Mouse (Mus musculus) stomach, embryonic 15.5 days (tissue): ENCODE results near the gene Foxp1. TPM values are rescaled to one million over a fixed set of nuclear protein-coding genes. Genes with fewer than 3 reads are reported as not detected.

ENCODE experiments used
- ATAC-seq: fragments of 200-750 bp; cut with Nextera tagmentation; 2 replicates; pipeline ENCODE4 v1.8.0; 2017; ENCODE audit warnings: low read depth, moderate number of reproducible peaks, moderate TSS enrichment; ENCODE audit not compliant: insufficient read depth, low FRiP score
- H3K27ac ChIP-seq: fragments of 300-500 bp; sonication (generic); 2 replicates; pipeline ENCODE4 v1.5.1; 2015; ENCODE audit warnings: mild to moderate bottlenecking, inconsistent platforms
- H3K27me3 ChIP-seq: fragments of 300-500 bp; sonication (generic); replicated peaks from 2 replicates; pipeline ENCODE4 v1.6.1; 2015; ENCODE audit warnings: inconsistent platforms
- H3K36me3 ChIP-seq: fragments of 300-500 bp; sonication (generic); 2 replicates; pipeline ENCODE4 v1.6.1; 2015; ENCODE audit warnings: inconsistent platforms
- H3K4me1 ChIP-seq: fragments of 300-500 bp; sonication (generic); 2 replicates; pipeline ENCODE4 v1.6.1; 2015; ENCODE audit warnings: inconsistent platforms
- H3K4me2 ChIP-seq: fragments of 300-500 bp; sonication (generic); 2 replicates; pipeline ENCODE4 v1.6.1; 2015; ENCODE audit warnings: mild to moderate bottlenecking, inconsistent platforms
- H3K4me3 ChIP-seq: fragments of 300-500 bp; sonication (generic); replicated peaks from 2 replicates; pipeline ENCODE4 v1.5.1; 2015; ENCODE audit warnings: inconsistent platforms
- H3K9ac ChIP-seq: fragments of 300-500 bp; sonication (generic); 2 replicates; pipeline ENCODE4 v1.6.1; 2015; ENCODE audit warnings: inconsistent platforms
- H3K9me3 ChIP-seq: fragments of 300-500 bp; sonication (generic); 2 replicates; pipeline ENCODE4 v1.6.1; 2016; ENCODE audit warnings: inconsistent platforms
- WGBS: fragments of 180-500 bp; shearing (Covaris S2); methylation state at CpG from one replicate; pipeline ENCODE4 v1.1.7; 2015; 5-methylcytosine and 5-hydroxymethylcytosine counted together
- polyA plus RNA-seq: library from polyadenylated mRNA; unstranded; fragments of >200 nt; fragmentation: Nextera tagmentation; extraction: Ambion mirVana; gene quantifications from 2 replicates; pipeline ENCODE4 v1.2.1, GENCODE M21; 2015

The Foxp1 gene
- polyA plus RNA-seq, 1 experiment from 2014 or later, result 105 TPM

DNA sequence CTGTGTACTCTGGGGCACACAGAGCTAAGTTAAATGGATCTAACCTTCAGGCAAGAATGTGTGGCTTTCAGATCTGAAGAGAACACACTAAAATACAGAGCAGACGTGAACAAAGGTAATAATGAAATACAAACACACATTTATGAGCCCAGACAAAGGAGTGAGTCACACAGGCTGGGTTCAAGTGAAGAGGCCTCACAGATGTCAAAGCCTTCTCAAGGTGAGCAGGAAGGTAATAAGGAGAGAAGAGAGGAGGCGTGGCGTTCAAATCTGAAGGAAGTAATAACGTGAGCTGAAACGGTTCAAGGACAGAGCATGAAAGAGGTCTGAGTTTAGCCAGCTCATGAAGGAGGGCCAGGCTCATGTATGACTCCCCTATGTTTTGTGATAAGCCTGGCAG is 301.4 kb downstream of the Foxp1 start:
- H3K9ac ChIP-seq, result no peak overlapping the region
- WGBS, result 79% methylated on average over 5 of the region's 5 CpGs
- H3K4me2 ChIP-seq, result no peak overlapping the region

DNA sequence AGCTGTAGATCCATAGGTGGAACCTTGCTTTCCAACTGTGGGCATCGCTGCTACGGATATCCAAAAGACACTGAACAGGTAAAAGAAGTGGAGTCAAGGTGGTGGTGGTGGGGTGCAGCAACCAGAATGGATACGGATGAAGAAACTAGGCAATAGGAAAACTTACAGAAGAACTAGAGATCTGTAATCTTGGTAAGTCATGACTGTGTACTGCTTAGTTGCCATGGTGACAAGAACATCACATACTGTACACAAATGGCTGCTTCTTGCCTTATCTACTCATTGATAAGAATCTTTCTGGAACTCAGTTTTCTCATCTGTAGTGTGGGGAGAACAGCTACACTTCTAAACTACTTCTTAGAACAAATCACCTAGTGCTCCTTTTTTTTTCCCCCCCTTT is 302.0 kb downstream of the Foxp1 start:
- no peaks in the 10 kb centered on the region for H3K36me3 ChIP-seq
- H3K9ac ChIP-seq, result no peak overlapping the region
- ATAC-seq, result no peak
- 89% methylated on average over 3 of the region's 3 CpGs for WGBS
- no peaks in the 10 kb centered on the region for H3K27me3 ChIP-seq
- H3K4me2 ChIP-seq, result no peak overlapping the region
- H3K4me1 ChIP-seq, result no peaks in the 10 kb centered on the region
- no peak overlapping the region for H3K27ac ChIP-seq
- H3K4me3 ChIP-seq, result no peak overlapping the region
- no peaks in the 10 kb centered on the region for H3K9me3 ChIP-seq

More for the DNA sequence above, 301.4 kb downstream of the Foxp1 start:
- ATAC-seq, result no peak
- Histone ChIP-seq H3K27me3 (no peaks in the 10 kb centered on the region), H3K4me3 (no peak overlapping the region), H3K36me3 (no peaks in the 10 kb centered on the region), H3K27ac (peak overlapping the region; percentile 17; the same call in 1 of the 2 replicates), H3K9me3 (no peaks in the 10 kb centered on the region), H3K4me1 (no peaks in the 10 kb centered on the region)

DNA sequence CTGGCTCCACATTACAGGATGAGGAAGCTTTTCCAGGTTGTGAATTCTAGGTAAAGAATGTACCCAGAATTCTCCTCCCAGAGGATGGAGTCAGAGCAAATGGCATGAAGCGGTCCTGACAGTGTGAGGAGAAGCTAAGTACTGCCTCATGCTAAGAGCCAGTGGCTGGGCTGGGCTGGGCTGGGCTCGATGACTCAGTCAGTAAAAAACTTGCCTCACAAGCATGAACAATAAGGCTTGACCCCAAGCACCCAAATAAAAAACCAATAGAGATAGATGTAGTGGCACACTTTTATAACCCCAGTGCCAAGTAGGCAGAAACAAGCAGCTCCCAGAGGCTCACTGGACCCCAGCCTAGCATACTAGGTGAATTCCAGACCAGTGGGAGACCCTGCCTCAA is 304.7 kb downstream of the Foxp1 start:
- Histone ChIP-seq H3K27me3 (no peaks in the 10 kb centered on the region), H3K27ac (no peak overlapping the region), H3K9ac (no peak overlapping the region), H3K4me3 (no peak overlapping the region), H3K36me3 (no peaks in the 10 kb centered on the region), H3K9me3 (no peaks in the 10 kb centered on the region), H3K4me1 (no peaks in the 10 kb centered on the region), H3K4me2 (no peak overlapping the region)
- WGBS, result 63% methylated on average over 2 of the region's 2 CpGs
- ATAC-seq, result 0 out of 2 replicates have a peak, but pooled peaks have one; percentile 31

GRCm38 (mm10) chr6:99217155-99217554 is 305.4 kb downstream of the Foxp1 start:
- Histone ChIP-seq H3K4me3 (no peak overlapping the region), H3K27me3 (no peaks in the 10 kb centered on the region), H3K9ac (no peak overlapping the region), H3K4me1 (no peaks in the 10 kb centered on the region), H3K27ac (no peak overlapping the region), H3K9me3 (no peaks in the 10 kb centered on the region), H3K36me3 (no peaks in the 10 kb centered on the region), H3K4me2 (no peak overlapping the region)
- WGBS, result 72% methylated on average over 6 of the region's 7 CpGs
- no peak for ATAC-seq

DNA sequence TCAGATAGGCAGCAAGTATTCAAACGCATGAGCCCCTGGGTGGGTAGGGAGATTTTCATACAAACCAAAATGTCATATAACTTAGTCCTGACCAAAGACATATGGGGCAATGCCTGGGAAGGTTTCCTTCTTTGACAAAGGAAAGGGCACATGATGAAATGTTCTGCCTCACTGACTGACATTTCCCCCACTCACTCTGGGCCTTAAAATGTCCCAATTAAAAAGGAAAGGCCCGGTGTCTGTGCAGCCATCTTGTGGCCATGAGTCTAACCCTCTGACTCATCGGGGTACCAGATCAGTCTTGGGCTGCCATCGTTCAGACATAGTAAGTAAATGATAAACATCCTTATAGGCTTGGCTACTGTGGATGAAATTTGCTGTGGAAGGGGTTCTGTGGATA is 310.1 kb downstream of the Foxp1 start:
- no peak for ATAC-seq

GRCm38 (mm10) chr6:99211663-99212333 is 310.7 kb downstream of the Foxp1 start:
- H3K9me3 ChIP-seq, result no peaks in the 10 kb centered on the region
- no peak overlapping the region for H3K4me3 ChIP-seq
- H3K27me3 ChIP-seq, result no peaks in the 10 kb centered on the region
- H3K27ac ChIP-seq, result no peak overlapping the region
- no peak overlapping the region for H3K4me2 ChIP-seq
- no peak overlapping the region for H3K9ac ChIP-seq
- ATAC-seq, result no peak
- peaks cover 4% of the 10 kb centered on the region; the same call in 1 of the 2 replicates for H3K4me1 ChIP-seq
- H3K36me3 ChIP-seq, result no peaks in the 10 kb centered on the region
- 71% methylated on average over 5 of the region's 5 CpGs for WGBS

More for the DNA sequence above, 310.1 kb downstream of the Foxp1 start:
- H3K9ac ChIP-seq, result no peak overlapping the region
- H3K4me2 ChIP-seq, result no peak overlapping the region
- no peak overlapping the region for H3K27ac ChIP-seq
- H3K4me1 ChIP-seq, result peaks cover 3% of the 10 kb centered on the region; the same call in 1 of the 2 replicates
- H3K27me3 ChIP-seq, result no peaks in the 10 kb centered on the region
- H3K9me3 ChIP-seq, result no peaks in the 10 kb centered on the region
- WGBS, result 83% methylated on average over 4 of the region's 4 CpGs
- no peaks in the 10 kb centered on the region for H3K36me3 ChIP-seq
- H3K4me3 ChIP-seq, result no peak overlapping the region

GRCm38 (mm10) chr6:99210161-99210560 is 312.4 kb downstream of the Foxp1 start:
- 79% methylated on average over 7 of the region's 7 CpGs for WGBS
- H3K4me1 ChIP-seq, result peaks cover 14% of the 10 kb centered on the region
- no peaks in the 10 kb centered on the region for H3K9me3 ChIP-seq
- H3K4me2 ChIP-seq, result no peak overlapping the region
- no peaks in the 10 kb centered on the region for H3K27me3 ChIP-seq
- H3K4me3 ChIP-seq, result no peak overlapping the region
- no peak for ATAC-seq
- H3K36me3 ChIP-seq, result no peaks in the 10 kb centered on the region
- no peak overlapping the region for H3K9ac ChIP-seq
- no peak overlapping the region for H3K27ac ChIP-seq

- Histone ChIP-seq H3K9ac (no peak overlapping the region), H3K9me3 (no peaks in the 10 kb centered on the region), H3K27me3 (no peaks in the 10 kb centered on the region), H3K27ac (no peak overlapping the region), H3K4me2 (no peak overlapping the region), H3K4me3 (no peak overlapping the region), H3K36me3 (no peaks in the 10 kb centered on the region), H3K4me1 (peaks cover 33% of the 10 kb centered on the region)
- 54% methylated on average over 6 of the region's 6 CpGs for WGBS
- no peak for ATAC-seq
Measured at GRCm38 (mm10) chr6:99207226-99207885, 315.2 kb downstream of the Foxp1 start.

DNA sequence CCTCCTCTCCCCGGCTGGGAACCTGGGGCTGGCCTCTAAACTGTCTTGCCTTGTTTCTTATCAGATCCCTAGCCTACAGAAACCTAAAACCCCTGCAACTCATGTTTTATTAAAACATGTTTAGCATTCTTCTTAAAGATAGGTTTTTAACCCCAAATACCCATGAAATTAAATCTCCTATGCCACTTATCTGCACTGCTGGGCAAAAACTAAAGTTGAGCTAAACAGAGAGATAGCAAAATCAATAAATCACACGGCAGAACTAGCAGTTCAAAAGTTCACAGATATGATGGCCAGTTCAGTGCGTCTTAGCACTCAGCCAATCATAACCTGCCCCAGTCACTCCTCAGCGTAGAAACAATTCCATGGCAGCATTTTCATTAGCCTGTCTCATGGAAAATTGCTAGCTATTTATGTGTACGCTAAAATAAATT is 316.1 kb downstream of the Foxp1 start:
- H3K4me3 ChIP-seq, result no peak overlapping the region
- no peaks in the 10 kb centered on the region for H3K9me3 ChIP-seq
- peaks cover 33% of the 10 kb centered on the region for H3K4me1 ChIP-seq
- peak overlapping the region; percentile 62; the same call in 1 of the 2 replicates for H3K27ac ChIP-seq
- peak; percentile 61; the same call in 1 of the 2 replicates for ATAC-seq
- 25% methylated on average over 5 of the region's 5 CpGs for WGBS
- no peak overlapping the region for H3K9ac ChIP-seq
- peak overlapping the region; percentile 33 for H3K4me2 ChIP-seq
- no peaks in the 10 kb centered on the region for H3K27me3 ChIP-seq
- H3K36me3 ChIP-seq, result no peaks in the 10 kb centered on the region

GRCm38 (mm10) chr6:99205587-99206436 is 316.7 kb downstream of the Foxp1 start:
- no peaks in the 10 kb centered on the region for H3K36me3 ChIP-seq
- H3K27ac ChIP-seq, result peak overlapping the region; percentile 62
- WGBS, result 21% methylated on average over 13 of the region's 13 CpGs
- H3K9ac ChIP-seq, result no peak overlapping the region
- no peak overlapping the region for H3K4me3 ChIP-seq
- no peaks in the 10 kb centered on the region for H3K9me3 ChIP-seq
- peak overlapping the region; percentile 51 for H3K4me2 ChIP-seq
- H3K27me3 ChIP-seq, result no peaks in the 10 kb centered on the region
- ATAC-seq, result no peak
- H3K4me1 ChIP-seq, result peaks cover 39% of the 10 kb centered on the region

DNA sequence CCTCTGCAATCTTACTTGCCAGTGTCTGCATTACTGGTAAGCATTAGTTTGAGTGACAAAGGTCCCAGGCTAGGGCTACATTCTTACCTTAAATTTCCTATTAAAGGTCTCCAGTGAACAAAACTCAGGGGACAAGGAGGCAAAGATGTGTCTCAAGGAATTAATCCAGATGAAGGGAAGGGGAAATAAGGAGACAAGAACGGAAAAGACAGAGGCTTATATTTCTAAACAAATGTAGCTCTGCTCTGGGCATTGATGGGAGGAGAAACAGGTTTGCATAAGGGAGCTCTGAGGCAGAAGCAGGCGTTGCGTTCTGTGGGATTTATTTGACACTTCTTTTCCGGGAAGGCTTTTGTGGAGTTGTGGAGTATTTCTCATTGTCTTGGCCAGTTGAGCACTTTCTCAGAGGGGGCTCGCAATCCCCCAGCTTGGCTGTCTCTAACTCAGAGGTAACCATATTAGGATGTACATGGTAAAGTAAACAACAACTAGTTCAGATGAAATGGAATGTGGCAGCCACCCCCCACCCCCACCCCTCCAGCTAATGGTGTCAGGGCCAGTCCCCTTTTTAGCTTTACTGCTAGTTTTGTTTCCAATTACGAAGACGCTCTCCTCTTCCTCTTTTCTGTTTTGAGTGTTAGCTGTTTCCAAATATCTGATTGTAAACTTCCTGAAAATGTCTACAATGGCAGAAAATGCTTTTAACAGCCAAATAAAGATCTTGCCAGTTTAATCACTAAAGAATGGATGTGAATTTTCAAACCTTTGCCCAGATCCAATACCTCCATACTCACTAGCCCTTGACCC is 317.5 kb downstream of the Foxp1 start:
- WGBS, result 6% methylated on average over 7 of the region's 7 CpGs
- Histone ChIP-seq H3K36me3 (no peaks in the 10 kb centered on the region), H3K27ac (peak overlapping the region; percentile 62), H3K9ac (no peak overlapping the region), H3K4me3 (0 out of 2 replicates have a peak overlapping the region, but pooled peaks have one; percentile 24), H3K4me1 (peaks cover 45% of the 10 kb centered on the region), H3K27me3 (no peaks in the 10 kb centered on the region), H3K9me3 (no peaks in the 10 kb centered on the region), H3K4me2 (peak overlapping the region; percentile 51)
- no peak for ATAC-seq
